In the genomic region with DNA sequence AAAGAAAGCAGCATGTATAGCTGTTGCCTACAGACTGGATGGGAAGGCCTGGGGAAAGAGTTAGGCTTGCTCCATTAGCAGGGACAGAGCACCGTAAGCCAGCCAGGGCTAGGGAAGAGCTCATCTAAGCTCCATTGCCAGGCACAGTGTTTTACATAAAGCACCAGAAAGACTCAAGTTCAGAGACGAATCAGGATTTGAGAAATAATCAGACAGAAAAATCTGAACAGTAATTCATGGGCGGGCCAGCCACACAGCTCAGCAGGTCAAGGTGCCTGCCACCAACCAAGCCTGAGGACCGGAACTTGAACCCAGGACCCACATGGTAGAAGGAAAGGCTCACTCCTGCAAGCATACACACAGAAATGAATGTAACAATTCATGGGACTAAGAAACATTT, we compare ENCODE assay signal across 11 mouse cellular contexts. TPM values are rescaled to one million over a fixed set of nuclear protein-coding genes. Genes with fewer than 3 reads are reported as not detected.
DNase-seq lines count a peak whose midpoint lies in the region; ATAC-seq and TF ChIP-seq lines count a peak whose summit lies in the region.
"Had no signal": no experiment of that assay in that cellular context is flagged by ENCODE, and none has a peak within 500 bp of the region (broad histone marks: within the 10 kb centered on the region; RNA-seq: fewer than 3 reads in every experiment).

No protein-coding gene starts in this region.

- TF ChIP-seq EP300 in lung, postnatal 0 days (IDR thresholded peaks at IDR 0.05), result no peak

- H3K27me3 ChIP-seq in lung, embryonic 15.5 days, result peaks cover 8% of the 10 kb centered on the region; the same call in 1 of the 2 replicates
- H3K27me3 ChIP-seq in lung, postnatal 0 days (replicated peaks; ENCODE audit: insufficient read depth, low read length), result no peaks in the 10 kb centered on the region
- no peaks in the 10 kb centered on the region for H3K27me3 ChIP-seq in limb, embryonic 11.5 days (ENCODE audit: control insufficient read depth, insufficient read depth, low read length)
- no peaks in the 10 kb centered on the region for H3K27me3 ChIP-seq in stomach, embryonic 15.5 days (replicated peaks)

- 61% methylated on average over 4 of the region's 4 CpGs for WGBS in lung, embryonic 15.5 days
- 55% methylated on average over 4 of the region's 4 CpGs for WGBS in lung, postnatal 0 days
- WGBS in limb, embryonic 11.5 days, result 77% methylated on average over 4 of the region's 4 CpGs
- 55% methylated on average over 4 of the region's 4 CpGs for WGBS in stomach, embryonic 15.5 days

- TF ChIP-seq CTCF in lung, postnatal 0 days (IDR thresholded peaks at IDR 0.05), result no peak

- no peaks in the 10 kb centered on the region for H3K9me3 ChIP-seq in lung, embryonic 15.5 days
- no peaks in the 10 kb centered on the region for H3K9me3 ChIP-seq in lung, postnatal 0 days (ENCODE audit: low read length)
- H3K9me3 ChIP-seq in limb, embryonic 11.5 days (ENCODE audit: control insufficient read depth, low read length), result no peaks in the 10 kb centered on the region
- no peaks in the 10 kb centered on the region for H3K9me3 ChIP-seq in stomach, embryonic 15.5 days

- peak overlapping the region; percentile 55 for H3K4me2 ChIP-seq in lung, embryonic 15.5 days
- H3K4me2 ChIP-seq in lung, postnatal 0 days (replicated peaks; ENCODE audit: low read depth, low read length), result no peak overlapping the region
- 0 out of 2 replicates have a peak overlapping the region, but pooled peaks have one; percentile 64 for H3K4me2 ChIP-seq in limb, embryonic 11.5 days (ENCODE audit: low read depth, severe bottlenecking)
- peak overlapping the region; percentile 64 for H3K4me2 ChIP-seq in stomach, embryonic 15.5 days

- no peaks in the 10 kb centered on the region for H3K36me3 ChIP-seq in lung, embryonic 15.5 days
- no peaks in the 10 kb centered on the region for H3K36me3 ChIP-seq in lung, postnatal 0 days (ENCODE audit: insufficient read depth, low read length)
- no peaks in the 10 kb centered on the region for H3K36me3 ChIP-seq in limb, embryonic 11.5 days (ENCODE audit: control insufficient read depth, insufficient read depth, low read length)
- no peaks in the 10 kb centered on the region for H3K36me3 ChIP-seq in stomach, embryonic 15.5 days

- DNase-seq in adrenal gland, adult 2 months, result peak; percentile 51
- DNase-seq in adrenal gland, postnatal 10 days, result no peak
- no peak for DNase-seq in lung, postnatal 0 days (ENCODE audit: low spot score)
- DNase-seq in limb, embryonic 11.5 days (ENCODE audit: low spot score), result no peak
- no peak for DNase-seq in cerebellum, postnatal 36 days
- DNase-seq in frontal cortex, adult 2 months (ENCODE audit: extremely low spot score in 1 of 2, low spot score in 1 of 2), result no peak
- DNase-seq: kidney, adult 18-20 months had no signal

- H3K27ac ChIP-seq in lung, embryonic 15.5 days, result no peak overlapping the region
- no peak overlapping the region for H3K27ac ChIP-seq in lung, postnatal 0 days (ENCODE audit: low read length)
- H3K27ac ChIP-seq in limb, embryonic 11.5 days (replicated peaks; ENCODE audit: low read depth, low read length), result no peak overlapping the region
- H3K27ac ChIP-seq in stomach, embryonic 15.5 days, result no peak overlapping the region

- H3K9ac ChIP-seq in lung, embryonic 15.5 days, result no peak overlapping the region
- H3K9ac ChIP-seq in lung, postnatal 0 days (replicated peaks; ENCODE audit: low read depth), result no peak overlapping the region
- no peak overlapping the region for H3K9ac ChIP-seq in limb, embryonic 11.5 days (ENCODE audit: low read length)
- no peak overlapping the region for H3K9ac ChIP-seq in stomach, embryonic 15.5 days

- H3K4me3 ChIP-seq in lung, embryonic 15.5 days, result no peak overlapping the region
- H3K4me3 ChIP-seq in lung, postnatal 0 days (ENCODE audit: low read depth, low read length), result no peak overlapping the region
- H3K4me3 ChIP-seq in limb, embryonic 11.5 days (ENCODE audit: low read depth, low read length), result no peak overlapping the region
- H3K4me3 ChIP-seq in stomach, embryonic 15.5 days (replicated peaks), result no peak overlapping the region
- H3K4me3 ChIP-seq: erythroblast, embryonic 14.5 days had no signal

- ATAC-seq in lung, embryonic 15.5 days (ENCODE audit: borderline replicate concordance, extremely low read depth, low FRiP score, low TSS enrichment), result no peak
- ATAC-seq in lung, postnatal 0 days, result no peak
- no peak for ATAC-seq in limb, embryonic 11.5 days (ENCODE audit: insufficient number of reproducible peaks, low FRiP score, low TSS enrichment, low read depth)
- ATAC-seq in stomach, embryonic 15.5 days (ENCODE audit: insufficient read depth, low FRiP score, low read depth), result no peak

- peaks cover 46% of the 10 kb centered on the region for H3K4me1 ChIP-seq in lung, embryonic 15.5 days
- H3K4me1 ChIP-seq in lung, postnatal 0 days (ENCODE audit: insufficient read depth, low read depth, low read length), result peaks cover 11% of the 10 kb centered on the region; the same call in 1 of the 2 replicates
- peaks cover 6% of the 10 kb centered on the region; the same call in 1 of the 2 replicates for H3K4me1 ChIP-seq in limb, embryonic 11.5 days (ENCODE audit: control insufficient read depth, insufficient read depth, low read length)
- peaks cover 6% of the 10 kb centered on the region; the same call in 1 of the 2 replicates for H3K4me1 ChIP-seq in stomach, embryonic 15.5 days

RNA-seq across cellular contexts. Expression of a gene that starts 3.5 kb away (rescaled TPM):
- 10 to 100 TPM; 56.4 to 64.4 TPM for total RNA-seq in adrenal gland, adult 2 months (2021)
- polyA plus RNA-seq in adrenal gland, adult 2 months (2012; rRNA removed), result 3.4 and 3.7 TPM in 2 replicates
- 10 to 100 TPM; 50.2 to 55.3 TPM for total RNA-seq in adrenal gland, postnatal 10 days (2021)
- polyA plus RNA-seq in lung, embryonic 15.5 days (2015; fragmentation: Nextera tagmentation; extraction: Ambion mirVana), result 39.1 and 39.2 TPM in 2 replicates
- polyA plus RNA-seq in lung, postnatal 0 days (2015; fragmentation: Nextera tagmentation; extraction: Ambion mirVana), result 19.6 and 20.8 TPM in 2 replicates
- 67.2 and 74.5 TPM in 2 replicates for polyA plus RNA-seq in limb, embryonic 11.5 days (2014; fragmentation: Nextera tagmentation; extraction: Ambion mirVana)
- 47.1 and 49.9 TPM in 2 replicates for polyA plus RNA-seq in stomach, embryonic 15.5 days (2015; fragmentation: Nextera tagmentation; extraction: Ambion mirVana)
- 23.8 and 28.0 TPM in 2 replicates for polyA plus RNA-seq in frontal cortex, adult 2 months (2012; rRNA removed)
- polyA plus RNA-seq: erythroblast, embryonic 14.5 days had no signal

RNA-seq across cellular contexts. Expression of a gene that starts 22.9 kb away (rescaled TPM):
- not detected for total RNA-seq in adrenal gland, adult 2 months (2021)
- polyA plus RNA-seq in adrenal gland, adult 2 months (2012; rRNA removed), result not detected in 2 replicates
- total RNA-seq in adrenal gland, postnatal 10 days (2021), result not detected
- not detected in 2 replicates for polyA plus RNA-seq in lung, embryonic 15.5 days (2015; fragmentation: Nextera tagmentation; extraction: Ambion mirVana)
- not detected in 2 replicates for polyA plus RNA-seq in lung, postnatal 0 days (2015; fragmentation: Nextera tagmentation; extraction: Ambion mirVana)
- polyA plus RNA-seq in limb, embryonic 11.5 days (2014; fragmentation: Nextera tagmentation; extraction: Ambion mirVana), result not detected in 2 replicates
- polyA plus RNA-seq in stomach, embryonic 15.5 days (2015; fragmentation: Nextera tagmentation; extraction: Ambion mirVana), result not detected in 2 replicates
- polyA plus RNA-seq in frontal cortex, adult 2 months (2012; rRNA removed), result not detected in 2 replicates
- total RNA-seq: liver, adult 2 months had no signal
- polyA plus RNA-seq: liver, adult 2 months had no signal
